Comparison of ENCODE assay signal across 29 mouse cellular contexts in the genomic region with DNA sequence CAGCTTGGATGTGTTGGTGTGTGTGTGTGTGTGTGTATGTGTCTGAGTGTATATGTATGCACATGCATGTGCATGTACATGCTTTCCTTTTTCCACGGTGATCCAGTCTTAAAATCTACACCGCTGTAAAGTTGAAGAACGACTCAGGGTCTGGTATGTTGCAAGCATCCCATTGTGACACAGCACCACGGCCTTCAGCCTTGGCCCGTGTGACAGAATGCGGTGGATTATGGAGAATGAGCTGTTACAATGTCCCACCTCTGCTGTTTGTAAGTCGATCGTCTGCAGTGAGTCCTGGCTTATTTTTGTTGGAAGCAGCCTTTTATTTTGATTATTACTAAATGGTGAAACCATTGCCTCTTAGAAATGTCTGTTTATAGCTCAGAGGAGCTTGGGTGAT. TPM values are rescaled to one million over a fixed set of nuclear protein-coding genes. Genes with fewer than 3 reads are reported as not detected.
DNase-seq lines count a peak whose midpoint lies in the region; ATAC-seq and TF ChIP-seq lines count a peak whose summit lies in the region.
"Had no signal": no experiment of that assay in that cellular context is flagged by ENCODE, and none has a peak within 500 bp of the region (broad histone marks: within the 10 kb centered on the region; RNA-seq: fewer than 3 reads in every experiment).

No protein-coding gene starts in this region.

- no peak overlapping the region for H3K27ac ChIP-seq in layer of hippocampus, adult 2 months
- H3K27ac ChIP-seq: embryonic facial prominence, embryonic 12.5 days; forebrain, embryonic 12.5 days; gastrocnemius, adult 2 months; heart, embryonic 10.5 days; hindbrain, embryonic 13.5 days; hindbrain, postnatal 0 days; intestine, embryonic 15.5 days had no signal

- DNase-seq in 3134 (ENCODE audit: extremely low read depth, insufficient read length, low spot score): peak; percentile 15
- DNase-seq in 416B (ENCODE audit: low read depth): peak; percentile 23
- DNase-seq in adrenal gland, postnatal 14 days: peak; percentile 68
- DNase-seq in gonadal fat pad, adult 2 months (ENCODE audit: low read depth): peak; percentile 45
- DNase-seq in thymus, postnatal 25 days: no peak
- DNase-seq in layer of hippocampus, adult 2 months (ENCODE audit: low spot score in 2 of 2): no peak
- DNase-seq: cerebellum, adult 11 months; cerebellum, adult 8-10 months; cerebellum, postnatal 14 days; gastrocnemius, adult 2 months; gastrocnemius, postnatal 25 days; heart, adult 18-20 months; heart, postnatal 10 days; kidney, adult 18-20 months had no signal

- H3K4me3 ChIP-seq in layer of hippocampus, adult 2 months: no peak overlapping the region
- H3K4me3 ChIP-seq: embryonic facial prominence, embryonic 12.5 days; forebrain, embryonic 12.5 days; gastrocnemius, adult 2 months; heart, embryonic 10.5 days; hindbrain, embryonic 13.5 days; intestine, embryonic 15.5 days had no signal

- no peak for TF ChIP-seq CTCF in layer of hippocampus, adult 2 months (conservative IDR thresholded peaks at IDR 0.05)

- no peak for ATAC-seq in inflammation-experienced regulatory T-cells, adult 6 months
- ATAC-seq: activated CD4-positive, CD25-positive, alpha-beta regulatory T cell, adult 4 months; forebrain, embryonic 16.5 days; hindbrain, postnatal 0 days; intestine, embryonic 15.5 days; Patski had no signal

RNA-seq across cellular contexts. Expression of gene Stx8, which starts 52.2 kb away (rescaled TPM):
- 28.5 and 35.5 TPM in 2 replicates for total RNA-seq in adrenal gland, postnatal 14 days (2021)
- polyA plus RNA-seq in gonadal fat pad, adult 2 months (2012; rRNA removed): 8.9 and 9.9 TPM in 2 replicates
- polyA plus RNA-seq in inflammation-experienced regulatory T-cells, adult 6 months (2017; shearing (Covaris generic)): 10 to 100 TPM; 59.6 to 76.8 (median 64.6) TPM
- total RNA-seq in layer of hippocampus, adult 2 months (2021): 10 to 100 TPM; 33.4 to 35.0 TPM

RNA-seq across cellular contexts. Expression of gene Cfap52, which starts 52.7 kb away (rescaled TPM):
- not detected in 2 replicates for total RNA-seq in adrenal gland, postnatal 14 days (2021)
- 5.1 and 8.0 TPM in 2 replicates for polyA plus RNA-seq in gonadal fat pad, adult 2 months (2012; rRNA removed)
- not detected for polyA plus RNA-seq in inflammation-experienced regulatory T-cells, adult 6 months (2017; shearing (Covaris generic))
- total RNA-seq in layer of hippocampus, adult 2 months (2021): 1 to 10 TPM in 1 of 2 experiments, under 1 TPM in 1; 0.86 to 1.7 TPM
- total RNA-seq: adrenal gland, adult 18-20 months; common myeloid progenitor, adult 5-6 weeks; heart, postnatal 10 days; hematopoietic stem cell, adult 5-6 weeks; MEL had no signal
- polyA plus RNA-seq: activated CD4-positive, CD25-positive, alpha-beta regulatory T cell, adult 4 months; heart, embryonic 14.5 days had no signal

Comparison
In these comparisons a context has a peak if more than half of its experiments do, and no peak if none do; other contexts are left out.
1. DNase-seq: peak in 3134 (single experiment), 416B (single experiment), adrenal gland, postnatal 14 days (single experiment) and gonadal fat pad, adult 2 months (single experiment); none in thymus, postnatal 25 days (single experiment) and layer of hippocampus, adult 2 months (0 of 2).